Mouse (Mus musculus): ENCODE data around the gene Uggt1. TPM values are rescaled to one million over a fixed set of nuclear protein-coding genes. Genes with fewer than 3 reads are reported as not detected.

The Uggt1 gene
- polyA plus RNA-seq, 1 experiment from 2014 or later, result 46.6 TPM

DNA sequence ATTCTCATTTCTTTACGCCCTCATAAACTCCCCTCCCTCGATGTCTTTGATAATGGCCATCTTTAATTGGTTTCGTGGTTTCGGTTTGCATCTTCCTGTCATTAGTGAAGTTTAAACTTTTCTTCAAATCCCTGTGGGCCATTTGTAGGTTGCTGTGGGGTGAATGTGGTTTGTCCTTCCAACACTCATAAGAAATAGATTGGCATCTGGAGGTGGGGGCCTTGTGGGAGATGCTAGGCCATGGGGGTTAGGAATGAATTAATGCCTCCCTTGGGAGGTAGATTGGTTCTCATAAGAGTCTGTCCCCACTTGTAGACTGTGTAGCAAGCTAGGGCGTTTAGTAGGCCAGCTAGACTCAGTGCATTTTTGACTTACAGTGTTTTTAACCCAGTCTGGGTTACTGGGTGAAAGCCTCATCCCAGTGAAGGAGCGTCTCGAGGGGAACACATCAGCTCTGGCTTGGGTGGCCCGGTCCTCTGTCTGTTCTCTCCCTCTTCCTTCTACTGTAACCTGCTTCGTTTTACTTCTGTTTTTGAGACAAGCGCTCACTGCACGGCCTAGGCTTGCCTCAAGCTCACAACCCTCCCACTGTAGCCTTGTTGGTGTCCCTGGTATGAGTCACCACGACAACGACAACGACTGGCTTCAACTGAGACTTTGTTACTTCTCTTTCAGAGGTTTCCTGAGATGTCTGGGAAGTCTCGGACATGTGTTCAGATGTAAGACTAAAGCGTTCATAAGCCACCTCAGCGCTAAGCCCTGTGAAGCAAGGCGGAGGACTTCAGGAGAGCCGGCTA is 17.4 kb upstream of the Uggt1 start:
- no peak overlapping the region for H3K9ac ChIP-seq (ENCODE audit: low read depth, low read length)
- H3K4me2 ChIP-seq (ENCODE audit: low read length), result no peak overlapping the region
- 88% methylated on average over 19 of the region's 19 CpGs for WGBS
- H3K27me3 ChIP-seq (ENCODE audit: control insufficient read depth, insufficient read depth, low read depth, low read length), result no peaks in the 10 kb centered on the region
- no peak overlapping the region for H3K4me3 ChIP-seq (ENCODE audit: low read depth, low read length)
- no peak overlapping the region for H3K27ac ChIP-seq (ENCODE audit: low read length)
- no peaks in the 10 kb centered on the region for H3K4me1 ChIP-seq (ENCODE audit: control insufficient read depth, insufficient read depth, low read length)
- no peaks in the 10 kb centered on the region for H3K36me3 ChIP-seq (ENCODE audit: control insufficient read depth, insufficient read depth, low read length)
- ATAC-seq, result no peak
- H3K9me3 ChIP-seq (replicated peaks; ENCODE audit: control insufficient read depth, low read length, poor library complexity, severe bottlenecking), result peaks cover 3% of the 10 kb centered on the region; the same call in 1 of the 2 replicates

DNA sequence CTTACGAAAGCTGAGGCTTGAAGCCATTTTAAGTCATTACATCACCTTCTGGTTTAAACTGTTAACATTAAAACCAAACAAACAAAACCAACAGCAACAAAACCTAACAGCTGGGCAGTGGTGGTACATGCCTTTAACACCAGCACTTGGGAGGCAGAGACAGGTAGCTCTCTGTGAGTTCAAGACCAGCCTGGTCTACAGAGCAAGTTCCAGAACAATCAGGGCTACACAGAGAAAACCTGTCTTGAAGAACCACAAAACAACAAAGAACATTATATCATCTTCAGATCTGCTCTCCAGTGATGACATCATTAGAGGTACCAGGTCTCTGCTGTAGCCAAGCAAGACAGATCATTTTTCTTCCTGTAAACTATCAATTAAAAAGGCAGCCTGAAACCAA is 15.9 kb upstream of the Uggt1 start:
- Histone ChIP-seq H3K9ac (ENCODE audit: low read depth, low read length) (no peak overlapping the region), H3K4me3 (ENCODE audit: low read depth, low read length) (no peak overlapping the region), H3K4me1 (ENCODE audit: control insufficient read depth, insufficient read depth, low read length) (0 out of 2 replicates have a peak, but pooled peaks cover 2% of the 10 kb centered on the region), H3K36me3 (ENCODE audit: control insufficient read depth, insufficient read depth, low read length) (no peaks in the 10 kb centered on the region), H3K27ac (ENCODE audit: low read length) (no peak overlapping the region), H3K9me3 (replicated peaks; ENCODE audit: control insufficient read depth, low read length, poor library complexity, severe bottlenecking) (peaks cover 3% of the 10 kb centered on the region; the same call in 1 of the 2 replicates), H3K27me3 (ENCODE audit: control insufficient read depth, insufficient read depth, low read depth, low read length) (no peaks in the 10 kb centered on the region), H3K4me2 (ENCODE audit: low read length) (no peak overlapping the region)
- WGBS, result 100% methylated on average over 1 of the region's 1 CpGs
- no peak for ATAC-seq

DNA sequence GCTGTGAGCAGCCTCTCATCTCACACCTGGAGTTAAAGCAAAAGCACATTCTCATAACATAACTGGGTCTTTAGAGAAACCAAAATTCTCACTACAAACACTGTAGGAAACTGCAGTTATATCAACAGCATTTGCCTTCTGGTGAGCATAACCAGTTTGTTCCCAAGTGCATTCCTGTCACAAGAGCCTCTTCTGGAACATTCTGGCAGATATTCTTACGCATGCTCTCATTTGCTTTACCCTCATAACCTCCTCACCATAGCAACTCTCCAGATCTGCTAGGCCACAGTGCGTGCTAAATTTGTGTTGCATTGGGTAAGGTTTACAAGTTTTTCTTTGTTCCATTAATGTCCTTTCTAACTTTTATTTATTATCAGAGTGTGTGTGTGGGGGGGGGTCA is 14.8 kb upstream of the Uggt1 start:
- Histone ChIP-seq H3K27ac (ENCODE audit: low read length) (no peak overlapping the region), H3K9ac (ENCODE audit: low read depth, low read length) (no peak overlapping the region), H3K4me1 (ENCODE audit: control insufficient read depth, insufficient read depth, low read length) (peaks cover 4% of the 10 kb centered on the region; the same call in 1 of the 2 replicates), H3K4me3 (ENCODE audit: low read depth, low read length) (no peak overlapping the region), H3K36me3 (ENCODE audit: control insufficient read depth, insufficient read depth, low read length) (no peaks in the 10 kb centered on the region), H3K4me2 (ENCODE audit: low read length) (no peak overlapping the region), H3K27me3 (ENCODE audit: control insufficient read depth, insufficient read depth, low read depth, low read length) (no peaks in the 10 kb centered on the region), H3K9me3 (replicated peaks; ENCODE audit: control insufficient read depth, low read length, poor library complexity, severe bottlenecking) (peaks cover 3% of the 10 kb centered on the region; the same call in 1 of the 2 replicates)
- 95% methylated on average over 2 of the region's 2 CpGs for WGBS
- no peak for ATAC-seq

DNA sequence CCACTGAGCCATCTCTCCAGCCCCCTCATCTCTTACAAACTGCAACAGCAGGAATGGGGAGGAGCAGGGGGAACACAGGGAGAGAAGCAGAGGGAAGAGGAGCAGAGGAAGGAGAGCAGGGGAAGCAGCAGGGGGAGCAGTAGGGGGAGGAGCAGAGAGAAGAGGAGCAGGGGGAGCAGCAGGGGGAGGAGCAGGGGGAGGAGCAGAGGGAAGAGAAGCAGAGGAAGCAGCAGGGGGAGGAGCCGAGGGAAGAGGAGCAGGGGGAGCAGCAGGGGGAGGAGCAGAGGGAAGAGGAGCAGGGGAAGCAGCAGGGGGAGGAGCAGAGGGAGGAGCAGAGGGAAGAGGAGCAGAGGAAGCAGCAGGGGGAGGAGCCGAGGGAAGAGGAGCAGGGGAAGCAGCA is 14.1 kb upstream of the Uggt1 start:
- Histone ChIP-seq H3K27ac (ENCODE audit: low read length) (no peak overlapping the region), H3K9ac (ENCODE audit: low read depth, low read length) (no peak overlapping the region), H3K27me3 (ENCODE audit: control insufficient read depth, insufficient read depth, low read depth, low read length) (no peaks in the 10 kb centered on the region), H3K4me1 (ENCODE audit: control insufficient read depth, insufficient read depth, low read length) (peaks cover 4% of the 10 kb centered on the region; the same call in 1 of the 2 replicates), H3K36me3 (ENCODE audit: control insufficient read depth, insufficient read depth, low read length) (no peaks in the 10 kb centered on the region), H3K4me2 (ENCODE audit: low read length) (no peak overlapping the region), H3K9me3 (replicated peaks; ENCODE audit: control insufficient read depth, low read length, poor library complexity, severe bottlenecking) (peaks cover 3% of the 10 kb centered on the region; the same call in 1 of the 2 replicates), H3K4me3 (ENCODE audit: low read depth, low read length) (no peak overlapping the region)
- no peak for ATAC-seq
- WGBS, result 60% methylated on average over 2 of the region's 2 CpGs

DNA sequence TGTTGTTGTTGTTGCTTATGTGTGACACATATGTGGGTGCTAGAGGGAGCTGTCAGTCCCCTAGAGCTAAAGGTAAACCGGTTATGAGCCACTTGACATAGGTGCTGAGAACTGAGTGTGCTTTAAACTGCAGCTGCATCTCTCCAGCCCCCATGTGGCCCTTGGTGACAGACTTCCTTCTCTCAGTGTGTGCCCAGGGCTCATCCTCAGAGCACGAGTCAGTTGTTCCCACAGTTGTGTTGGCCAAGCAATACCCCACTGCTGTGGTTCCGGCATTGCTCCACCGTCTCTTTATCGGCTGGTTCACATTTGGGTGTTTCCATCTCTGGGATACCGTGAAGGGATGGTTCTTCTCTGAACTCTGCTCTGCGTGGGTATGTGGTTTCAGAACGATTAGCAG is 12.8 kb upstream of the Uggt1 start:
- no peak overlapping the region for H3K4me2 ChIP-seq (ENCODE audit: low read length)

DNA sequence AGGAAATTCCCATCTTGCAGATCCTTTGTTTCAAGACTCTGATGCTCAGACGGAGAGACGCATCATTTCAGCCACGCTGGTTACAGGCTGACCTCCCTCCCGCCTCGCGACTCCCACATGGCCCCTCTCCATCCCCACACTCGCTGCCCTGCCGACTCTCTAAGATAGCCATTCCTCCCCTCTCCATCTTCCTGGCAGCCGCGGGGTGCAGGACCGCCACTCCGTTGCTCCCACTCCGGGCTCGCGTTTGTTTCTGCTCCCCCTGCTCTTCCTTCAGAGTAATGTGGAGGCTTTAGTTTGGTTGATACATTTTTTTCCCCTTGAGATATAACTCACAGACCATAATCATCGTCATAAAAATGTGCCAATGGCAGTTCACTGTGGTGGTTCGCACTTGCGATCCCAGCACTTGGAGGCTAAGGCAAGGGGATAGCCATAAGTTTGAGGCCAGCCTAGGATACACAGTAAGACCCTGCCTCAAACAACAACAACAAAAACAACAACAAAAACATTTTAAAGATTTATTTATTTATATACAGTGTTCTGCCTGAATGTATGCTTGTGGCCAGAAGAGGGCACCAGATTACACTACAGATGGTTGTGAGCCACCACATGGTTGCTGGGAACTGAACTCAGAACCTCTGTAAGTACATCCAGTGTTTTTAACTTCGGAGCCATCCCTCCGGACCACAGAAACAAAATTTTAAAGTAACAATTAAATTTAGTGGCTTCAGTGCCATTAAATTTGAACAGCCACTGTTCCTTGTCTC is 11.5 kb upstream of the Uggt1 start:
- Histone ChIP-seq H3K9me3 (replicated peaks; ENCODE audit: control insufficient read depth, low read length, poor library complexity, severe bottlenecking) (peaks cover 3% of the 10 kb centered on the region; the same call in 1 of the 2 replicates), H3K4me3 (ENCODE audit: low read depth, low read length) (no peak overlapping the region), H3K9ac (ENCODE audit: low read depth, low read length) (peak overlapping the region; percentile 3; the same call in 1 of the 2 replicates), H3K4me1 (ENCODE audit: control insufficient read depth, insufficient read depth, low read length) (peaks cover 4% of the 10 kb centered on the region; the same call in 1 of the 2 replicates), H3K36me3 (ENCODE audit: control insufficient read depth, insufficient read depth, low read length) (no peaks in the 10 kb centered on the region), H3K27ac (ENCODE audit: low read length) (no peak overlapping the region), H3K4me2 (ENCODE audit: low read length) (peak overlapping the region; percentile 17; the same call in 1 of the 2 replicates), H3K27me3 (ENCODE audit: control insufficient read depth, insufficient read depth, low read depth, low read length) (no peaks in the 10 kb centered on the region)
- 25% methylated on average over 20 of the region's 20 CpGs for WGBS
- no peak for ATAC-seq

More for the DNA sequence above, 12.8 kb upstream of the Uggt1 start:
- Histone ChIP-seq H3K27ac (ENCODE audit: low read length) (no peak overlapping the region), H3K4me1 (ENCODE audit: control insufficient read depth, insufficient read depth, low read length) (peaks cover 4% of the 10 kb centered on the region; the same call in 1 of the 2 replicates), H3K27me3 (ENCODE audit: control insufficient read depth, insufficient read depth, low read depth, low read length) (no peaks in the 10 kb centered on the region), H3K36me3 (ENCODE audit: control insufficient read depth, insufficient read depth, low read length) (no peaks in the 10 kb centered on the region), H3K4me3 (ENCODE audit: low read depth, low read length) (no peak overlapping the region), H3K9ac (ENCODE audit: low read depth, low read length) (no peak overlapping the region), H3K9me3 (replicated peaks; ENCODE audit: control insufficient read depth, low read length, poor library complexity, severe bottlenecking) (peaks cover 3% of the 10 kb centered on the region; the same call in 1 of the 2 replicates)
- no peak for ATAC-seq
- 92% methylated on average over 8 of the region's 8 CpGs for WGBS

DNA sequence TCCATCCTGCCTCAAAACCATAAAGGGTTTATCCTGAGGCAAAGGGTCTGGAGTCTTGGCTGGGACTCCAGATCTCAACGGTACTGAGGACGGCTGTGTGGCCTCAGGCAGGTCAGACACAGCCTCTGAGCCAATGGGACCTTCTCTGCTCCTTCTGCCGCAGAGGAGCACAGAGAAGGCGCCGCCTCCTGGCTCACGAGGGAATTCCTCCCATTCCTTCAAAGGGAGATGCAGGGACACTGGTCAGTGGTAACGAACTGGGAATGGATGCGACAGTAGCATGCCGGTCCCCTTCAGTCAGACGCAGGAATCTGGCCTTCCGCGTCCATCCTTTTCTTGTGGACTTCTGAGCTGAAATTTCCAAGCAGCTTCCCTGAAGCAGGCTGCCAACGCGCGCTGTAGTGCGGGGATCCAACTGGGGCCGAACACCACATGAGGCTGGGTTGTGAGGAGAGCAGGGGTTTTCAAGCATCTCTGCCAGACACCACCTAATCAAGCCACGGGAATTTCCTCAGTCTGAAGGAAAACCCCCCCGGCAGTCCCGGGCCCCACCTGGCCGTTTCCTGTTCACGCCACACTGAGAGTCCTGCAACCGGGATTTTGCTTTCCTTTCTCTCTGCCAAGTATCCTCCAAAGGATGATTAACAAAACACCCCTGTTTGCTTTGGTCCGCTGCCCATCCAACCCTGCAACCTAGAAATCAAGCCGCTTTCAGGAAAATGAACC is 10.3 kb upstream of the Uggt1 start:
- Histone ChIP-seq H3K4me3 (ENCODE audit: low read depth, low read length) (peak overlapping the region; percentile 16), H3K4me2 (ENCODE audit: low read length) (peak overlapping the region; percentile 43), H3K27ac (ENCODE audit: low read length) (no peak overlapping the region), H3K27me3 (ENCODE audit: control insufficient read depth, insufficient read depth, low read depth, low read length) (no peaks in the 10 kb centered on the region), H3K9ac (ENCODE audit: low read depth, low read length) (peak overlapping the region; percentile 46), H3K4me1 (ENCODE audit: control insufficient read depth, insufficient read depth, low read length) (peaks cover 4% of the 10 kb centered on the region; the same call in 1 of the 2 replicates), H3K9me3 (replicated peaks; ENCODE audit: control insufficient read depth, low read length, poor library complexity, severe bottlenecking) (peaks cover 3% of the 10 kb centered on the region; the same call in 1 of the 2 replicates), H3K36me3 (ENCODE audit: control insufficient read depth, insufficient read depth, low read length) (no peaks in the 10 kb centered on the region)
- WGBS, result 5% methylated on average over 25 of the region's 25 CpGs
- ATAC-seq, result peak; percentile 43; the same call in 1 of the 2 replicates

DNA sequence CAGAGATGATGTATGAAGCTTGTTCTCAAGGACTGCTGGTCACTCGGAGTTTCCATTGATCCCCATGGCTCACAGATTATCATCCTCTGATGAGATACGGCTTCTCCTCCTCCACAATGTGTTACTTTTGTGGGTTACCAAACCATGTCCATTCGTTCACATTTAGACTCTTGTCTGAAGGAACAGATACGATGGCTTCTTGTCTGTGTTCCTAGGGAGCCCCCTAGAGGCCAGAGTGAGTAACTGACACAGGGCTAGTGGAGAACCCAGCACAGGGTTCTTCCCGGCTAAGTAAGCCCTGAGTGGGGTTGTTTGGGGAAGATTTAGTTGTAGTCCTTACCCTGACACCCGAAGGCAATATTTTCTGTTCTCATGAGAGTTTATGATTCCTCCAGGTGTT is 8.3 kb upstream of the Uggt1 start:
- Histone ChIP-seq H3K9ac (ENCODE audit: low read depth, low read length) (no peak overlapping the region), H3K4me2 (ENCODE audit: low read length) (no peak overlapping the region), H3K27me3 (ENCODE audit: control insufficient read depth, insufficient read depth, low read depth, low read length) (no peaks in the 10 kb centered on the region), H3K27ac (ENCODE audit: low read length) (no peak overlapping the region), H3K4me3 (ENCODE audit: low read depth, low read length) (no peak overlapping the region), H3K36me3 (ENCODE audit: control insufficient read depth, insufficient read depth, low read length) (no peaks in the 10 kb centered on the region), H3K4me1 (ENCODE audit: control insufficient read depth, insufficient read depth, low read length) (peaks cover 4% of the 10 kb centered on the region; the same call in 1 of the 2 replicates), H3K9me3 (replicated peaks; ENCODE audit: control insufficient read depth, low read length, poor library complexity, severe bottlenecking) (no peaks in the 10 kb centered on the region)
- ATAC-seq, result no peak
- 3% methylated on average over 6 of the region's 6 CpGs for WGBS
